Mouse (Mus musculus): ENCODE measurements around the gene Cracr2b.

DNA sequence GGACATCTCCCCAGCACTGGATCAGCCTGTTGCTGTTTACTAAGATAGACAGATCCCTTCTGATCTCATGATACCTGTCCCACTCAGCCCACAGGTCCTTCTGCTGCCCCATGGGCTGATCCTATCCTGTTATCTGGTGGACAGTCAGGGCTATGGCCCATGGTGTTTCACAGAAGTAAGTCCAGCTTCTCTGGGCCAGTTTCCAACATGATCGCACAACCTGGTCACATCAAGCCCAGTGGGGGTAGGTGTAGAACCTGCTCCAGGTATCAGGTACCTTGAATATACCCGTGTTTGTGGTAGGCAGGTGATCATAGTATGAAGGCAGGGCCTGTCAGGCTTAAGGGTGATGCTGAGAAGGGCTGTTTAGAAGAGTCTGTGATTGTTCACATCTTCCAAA, 34.5 kb downstream of the Cracr2b start:
- no peak for TF ChIP-seq ZC3H11A (IDR thresholded peaks at IDR 0.05; ENCODE audit: low read depth, low read length)
- TF ChIP-seq USF1 (IDR thresholded peaks at IDR 0.05; ENCODE audit: low read depth, low read length), result no peak
- TF ChIP-seq POLR2A (IDR thresholded peaks at IDR 0.05; ENCODE audit: control insufficient read depth in 1 of 2, insufficient read depth in 1 of 2, low read depth in 1 of 2, low read length in 2 of 2, poor library complexity in 1 of 2), result no peak
- TF ChIP-seq CTCF (IDR thresholded peaks at IDR 0.05 in 2 of 3, conservative IDR thresholded peaks at IDR 0.05 in 1 of 3; ENCODE audit: control insufficient read depth in 1 of 3, insufficient read depth in 1 of 3, low read depth in 2 of 3, low read length in 3 of 3, poor library complexity in 1 of 3, severe bottlenecking in 1 of 3), result no peak
- no peak for TF ChIP-seq ZNF384 (IDR thresholded peaks at IDR 0.05; ENCODE audit: low read depth, low read length)
- TF ChIP-seq TAL1 (IDR thresholded peaks at IDR 0.05; ENCODE audit: low read length), result no peak
- no peak for TF ChIP-seq MAFK (IDR thresholded peaks at IDR 0.05; ENCODE audit: borderline replicate concordance, low read depth, low read length)
- no peak for TF ChIP-seq UBTF (IDR thresholded peaks at IDR 0.05; ENCODE audit: borderline replicate concordance, insufficient read depth, low read depth, low read length)
- TF ChIP-seq CHD1 (IDR thresholded peaks at IDR 0.05; ENCODE audit: low read depth, low read length), result no peak
- TF ChIP-seq HCFC1 (IDR thresholded peaks at IDR 0.05; ENCODE audit: low read depth, low read length), result no peak
- TF ChIP-seq MAZ (IDR thresholded peaks at IDR 0.05; ENCODE audit: low read depth, low read length), result no peak
- TF ChIP-seq EP300 (IDR thresholded peaks at IDR 0.05; ENCODE audit: low read depth in 1 of 2, low read length in 2 of 2), result no peak
- TF ChIP-seq ZMIZ1 (IDR thresholded peaks at IDR 0.05; ENCODE audit: low read depth, low read length), result no peak
